Mouse (Mus musculus) small intestine, adult 2 months (tissue): ENCODE measurements around the gene Tbxas1.

Experiments
- CTCF ChIP-seq: fragments of 200-500 bp; IDR thresholded peaks from 2 replicates; pipeline ENCODE4 v1.5.1; 2012; ENCODE audit warnings: low read depth, mild to moderate bottlenecking, control low read depth, inconsistent platforms, low read length, moderate library complexity, mixed read lengths; ENCODE audit not compliant: insufficient replicate concordance, insufficient read length; ENCODE audit errors: extremely low read depth
- POLR2A ChIP-seq: fragments of 200-500 bp; IDR thresholded peaks from 2 replicates; pipeline ENCODE4 v1.6.1; 2012; ENCODE audit warnings: low read depth, mild to moderate bottlenecking, control low read depth, inconsistent platforms, low read length, moderate library complexity

- TF ChIP-seq CTCF (no peak), POLR2A (no peak)
Measured at GRCm38 (mm10) chr6:38956641-38957040, 81.4 kb downstream of the Tbxas1 start.
